Mouse (Mus musculus): Measurements from ENCODE around the gene Atp6ap1. TPM values are rescaled to one million over a fixed set of nuclear protein-coding genes. Genes with fewer than 3 reads are reported as not detected.
A peak's percentile ranks its signal among the peaks of the same experiment; 100 is the strongest.

The Atp6ap1 gene
- polyA plus RNA-seq, 2 experiments: 124 to 224 TPM

DNA sequence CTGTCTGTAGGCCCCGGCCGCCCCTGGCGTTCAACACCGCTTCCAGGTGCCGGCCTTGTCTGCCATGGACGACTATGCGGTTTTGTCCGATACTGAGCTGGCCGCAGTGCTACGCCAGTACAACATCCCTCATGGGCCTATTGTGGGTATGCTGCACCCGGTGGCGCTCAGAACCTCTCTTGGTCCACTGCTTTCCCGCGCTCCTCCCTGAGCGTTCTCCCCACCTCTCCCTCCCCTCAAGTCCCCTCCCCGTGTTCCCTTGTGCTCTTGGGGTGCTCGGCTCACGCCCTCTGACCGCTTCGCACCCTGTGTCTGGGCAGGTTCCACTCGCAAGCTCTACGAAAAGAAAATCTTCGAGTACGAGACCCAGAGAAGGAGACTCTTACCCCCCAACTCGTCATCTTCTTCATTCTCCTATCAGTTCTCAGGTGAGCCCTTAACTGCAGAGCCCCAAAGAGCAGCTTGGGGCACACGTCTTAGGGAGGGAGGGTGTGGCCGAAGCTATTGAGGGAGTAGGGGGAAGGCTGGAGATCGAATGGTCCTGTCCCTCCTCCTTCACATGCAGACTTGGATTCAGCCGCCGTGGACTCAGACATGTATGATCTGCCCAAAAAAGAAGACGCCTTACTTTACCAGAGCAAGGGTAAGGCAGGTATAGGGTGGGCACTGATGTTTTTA is 41.9 kb upstream of the Atp6ap1 start:
- H3K9ac ChIP-seq (ENCODE audit: low read depth, low read length, severe bottlenecking): peak overlapping the region; percentile 76
- 28% methylated on average over 31 of the region's 31 CpGs for WGBS
- H3K27ac ChIP-seq (replicated peaks; ENCODE audit: low read depth, low read length): peak overlapping the region; percentile 88
- H3K9me3 ChIP-seq (ENCODE audit: control insufficient read depth, low read length): no peaks in the 10 kb centered on the region
- DNase-seq (ENCODE audit: low spot score) (no peak), ATAC-seq (ENCODE audit: low FRiP score, low read depth) (no peak; the same call in 1 of the 2 replicates)
- TF ChIP-seq POLR2A (IDR thresholded peaks at IDR 0.05; ENCODE audit: borderline replicate concordance, extremely low read depth, insufficient read depth, insufficient read length): no peak
- H3K4me3 ChIP-seq (replicated peaks; ENCODE audit: low read length): peak overlapping the region; percentile 54
- peak overlapping the region; percentile 54 for H3K4me2 ChIP-seq (replicated peaks; ENCODE audit: low read depth, low read length, severe bottlenecking)
- H3K36me3 ChIP-seq (ENCODE audit: control insufficient read depth, insufficient read depth, low read length): peaks cover 24% of the 10 kb centered on the region
- no peaks in the 10 kb centered on the region for H3K27me3 ChIP-seq (ENCODE audit: control insufficient read depth, insufficient read depth, low read length)
- H3K4me1 ChIP-seq (ENCODE audit: control insufficient read depth, insufficient read depth, low read length): no peaks in the 10 kb centered on the region

DNA sequence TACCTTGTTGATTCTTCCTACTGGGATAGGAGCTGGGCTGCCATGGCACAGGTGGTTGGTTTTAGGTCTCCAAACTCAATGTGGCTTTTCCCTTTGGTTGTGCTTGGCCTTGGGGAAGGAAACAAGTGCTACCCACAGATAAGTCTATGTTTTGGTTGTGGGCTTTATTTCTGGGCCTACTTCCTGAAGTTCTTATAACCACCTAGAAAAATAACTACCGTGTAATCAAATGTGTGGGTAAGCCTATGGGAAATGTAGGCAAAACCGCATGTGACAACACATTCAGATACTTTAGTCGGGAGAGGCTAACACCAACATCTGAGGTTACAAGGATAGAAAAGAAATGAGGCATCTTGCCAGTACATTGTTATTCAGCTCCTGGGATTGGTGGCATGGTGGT is 39.2 kb upstream of the Atp6ap1 start:
- Histone ChIP-seq H3K4me1 (ENCODE audit: control insufficient read depth, insufficient read depth, low read length) (no peaks in the 10 kb centered on the region), H3K4me3 (replicated peaks; ENCODE audit: low read length) (no peak overlapping the region), H3K27ac (replicated peaks; ENCODE audit: low read depth, low read length) (no peak overlapping the region), H3K9ac (ENCODE audit: low read depth, low read length, severe bottlenecking) (no peak overlapping the region), H3K36me3 (ENCODE audit: control insufficient read depth, insufficient read depth, low read length) (peaks cover 24% of the 10 kb centered on the region), H3K4me2 (replicated peaks; ENCODE audit: low read depth, low read length, severe bottlenecking) (no peak overlapping the region), H3K9me3 (ENCODE audit: control insufficient read depth, low read length) (no peaks in the 10 kb centered on the region), H3K27me3 (ENCODE audit: control insufficient read depth, insufficient read depth, low read length) (no peaks in the 10 kb centered on the region)
- no peak for DNase-seq (ENCODE audit: low spot score)
- 93% methylated on average over 3 of the region's 3 CpGs for WGBS
- TF ChIP-seq POLR2A (IDR thresholded peaks at IDR 0.05; ENCODE audit: borderline replicate concordance, extremely low read depth, insufficient read depth, insufficient read length): no peak
- no peak for ATAC-seq (ENCODE audit: low FRiP score, low read depth)

DNA sequence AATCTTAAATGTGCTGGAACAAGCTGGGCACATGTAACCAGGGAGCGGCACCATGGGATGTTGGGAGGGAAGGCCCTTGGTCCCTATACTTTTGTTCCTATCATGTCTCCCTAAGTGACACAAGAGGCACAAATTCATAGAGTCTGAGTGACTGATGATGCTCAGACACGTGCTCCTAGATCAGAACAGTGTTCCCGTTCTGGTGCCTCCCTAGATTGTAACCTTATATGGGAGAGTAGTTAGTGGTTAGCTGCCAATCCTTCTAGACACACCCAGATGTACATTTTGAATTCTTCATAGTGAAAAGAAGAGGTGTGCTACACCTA is 27.2 kb upstream of the Atp6ap1 start:
- WGBS: 22% methylated on average over 3 of the region's 3 CpGs
- Histone ChIP-seq H3K27ac (replicated peaks; ENCODE audit: low read depth, low read length) (peak overlapping the region; percentile 97), H3K4me3 (replicated peaks; ENCODE audit: low read length) (peak overlapping the region; percentile 53), H3K36me3 (ENCODE audit: control insufficient read depth, insufficient read depth, low read length) (peaks cover 14% of the 10 kb centered on the region), H3K4me1 (ENCODE audit: control insufficient read depth, insufficient read depth, low read length) (no peaks in the 10 kb centered on the region), H3K4me2 (replicated peaks; ENCODE audit: low read depth, low read length, severe bottlenecking) (peak overlapping the region; percentile 53), H3K9ac (ENCODE audit: low read depth, low read length, severe bottlenecking) (peak overlapping the region; percentile 61), H3K27me3 (ENCODE audit: control insufficient read depth, insufficient read depth, low read length) (no peaks in the 10 kb centered on the region), H3K9me3 (ENCODE audit: control insufficient read depth, low read length) (no peaks in the 10 kb centered on the region)
- no peak for TF ChIP-seq POLR2A (IDR thresholded peaks at IDR 0.05; ENCODE audit: borderline replicate concordance, extremely low read depth, insufficient read depth, insufficient read length)
- DNase-seq (ENCODE audit: low spot score) (no peak), ATAC-seq (ENCODE audit: low FRiP score, low read depth) (peak; percentile 17; the same call in 1 of the 2 replicates)

DNA sequence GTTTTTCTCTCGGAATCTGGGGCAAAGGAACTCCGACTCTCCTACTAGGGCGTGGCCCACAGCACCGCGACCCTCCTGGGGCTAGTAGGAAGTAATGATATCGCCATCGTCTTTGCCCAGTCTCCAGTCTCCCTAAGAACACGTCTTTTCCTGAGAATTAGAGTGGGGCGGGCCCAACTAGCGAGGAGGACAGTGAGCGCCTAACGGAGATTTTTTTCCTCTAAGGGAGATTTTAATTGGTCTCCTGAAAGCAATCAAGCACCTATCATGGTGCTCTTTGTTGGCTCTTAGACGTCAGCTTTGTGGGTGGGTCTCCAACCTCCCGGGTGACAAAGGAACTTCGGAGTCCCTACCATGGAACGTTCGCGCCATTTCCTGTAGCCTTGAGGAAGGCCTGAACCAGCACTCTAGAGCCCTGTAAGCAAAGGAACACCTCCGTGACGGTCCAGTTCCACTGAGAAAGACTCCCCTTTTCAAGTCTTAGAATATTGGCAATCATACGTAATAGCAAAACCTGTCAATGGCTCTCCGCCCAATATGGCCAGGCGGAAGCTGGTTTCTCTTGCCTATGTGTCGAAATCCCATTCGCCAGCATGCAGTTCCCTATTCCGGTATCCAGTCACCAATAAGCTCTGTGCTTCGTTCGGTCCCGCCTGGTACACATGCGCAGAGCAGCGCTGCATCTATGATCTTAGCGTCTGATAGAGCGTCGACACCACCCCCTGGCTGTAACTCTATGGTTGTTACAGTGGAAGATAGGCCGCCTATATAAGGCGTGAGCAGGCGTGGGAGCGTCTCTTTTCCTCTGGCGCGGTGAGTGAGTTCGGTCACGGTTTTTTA is 26.6 kb upstream of the Atp6ap1 start, which contains the start of gene Rpl10:
Gene Rpl10, plus strand, starts transcription at position 751 of the 840 bp plus-strand sequence.
- H3K9me3 ChIP-seq (ENCODE audit: control insufficient read depth, low read length): no peaks in the 10 kb centered on the region
- peak within 1 kb of the TSS; percentile 97 for H3K27ac ChIP-seq (replicated peaks; ENCODE audit: low read depth, low read length)
- peak within 1 kb of the TSS; percentile 53 for H3K4me2 ChIP-seq (replicated peaks; ENCODE audit: low read depth, low read length, severe bottlenecking)
- WGBS: 18% methylated on average over 42 of the region's 42 CpGs
- peak within 1 kb of the TSS; percentile 53 for H3K4me3 ChIP-seq (replicated peaks; ENCODE audit: low read length)
- peak; percentile 97; the same call in 1 of the 2 replicates for TF ChIP-seq POLR2A (IDR thresholded peaks at IDR 0.05; ENCODE audit: borderline replicate concordance, extremely low read depth, insufficient read depth, insufficient read length)
- DNase-seq (ENCODE audit: low spot score) (peak; percentile 94), ATAC-seq (ENCODE audit: low FRiP score, low read depth) (peak; percentile 93)
- H3K4me1 ChIP-seq (ENCODE audit: control insufficient read depth, insufficient read depth, low read length): no peaks in the 10 kb centered on the region
- H3K9ac ChIP-seq (ENCODE audit: low read depth, low read length, severe bottlenecking): peak within 1 kb of the TSS; percentile 86
- peaks cover 14% of the 10 kb centered on the region for H3K36me3 ChIP-seq (ENCODE audit: control insufficient read depth, insufficient read depth, low read length)
- H3K27me3 ChIP-seq (ENCODE audit: control insufficient read depth, insufficient read depth, low read length): no peaks in the 10 kb centered on the region

DNA sequence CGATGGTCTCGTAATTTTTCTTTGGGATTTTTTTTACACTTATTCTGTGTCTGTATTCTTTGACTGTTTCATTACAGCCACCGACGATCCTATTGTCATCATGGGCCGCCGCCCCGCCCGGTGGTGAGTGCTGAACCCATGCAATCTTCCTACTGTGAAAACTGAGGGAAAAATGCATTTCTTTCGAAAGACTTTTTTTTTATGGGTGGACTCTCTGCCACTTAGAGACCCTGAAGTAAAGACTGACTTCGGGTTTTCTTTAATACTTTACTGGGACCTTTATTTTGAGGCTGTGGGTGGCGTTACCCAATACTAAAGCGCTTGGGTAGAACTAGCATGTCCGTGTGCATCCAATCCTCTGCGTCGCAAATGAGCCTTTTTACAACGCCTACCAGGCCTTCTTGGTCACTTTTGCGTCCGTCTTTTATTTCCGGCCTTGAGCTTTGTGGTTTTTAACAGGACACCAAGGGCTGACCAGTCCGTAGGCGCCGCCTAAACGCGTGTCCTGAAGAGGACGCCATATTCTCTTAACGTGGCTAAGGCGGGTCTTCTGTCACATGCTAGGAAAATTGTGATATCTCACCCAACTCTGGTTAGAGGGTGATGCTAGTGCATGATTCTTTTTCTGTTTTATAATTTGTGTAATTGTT is 25.9 kb upstream of the Atp6ap1 start:
- H3K4me3 ChIP-seq (replicated peaks; ENCODE audit: low read length): peak overlapping the region; percentile 53
- H3K36me3 ChIP-seq (ENCODE audit: control insufficient read depth, insufficient read depth, low read length): peaks cover 14% of the 10 kb centered on the region
- peak overlapping the region; percentile 86 for H3K9ac ChIP-seq (ENCODE audit: low read depth, low read length, severe bottlenecking)
- H3K27me3 ChIP-seq (ENCODE audit: control insufficient read depth, insufficient read depth, low read length): no peaks in the 10 kb centered on the region
- ATAC-seq (ENCODE audit: low FRiP score, low read depth): no peak
- H3K4me1 ChIP-seq (ENCODE audit: control insufficient read depth, insufficient read depth, low read length): no peaks in the 10 kb centered on the region
- peak; percentile 21 for DNase-seq (ENCODE audit: low spot score)
- TF ChIP-seq POLR2A (IDR thresholded peaks at IDR 0.05; ENCODE audit: borderline replicate concordance, extremely low read depth, insufficient read depth, insufficient read length): no peak
- 24% methylated on average over 27 of the region's 27 CpGs for WGBS
- H3K4me2 ChIP-seq (replicated peaks; ENCODE audit: low read depth, low read length, severe bottlenecking): peak overlapping the region; percentile 48
- H3K27ac ChIP-seq (replicated peaks; ENCODE audit: low read depth, low read length): peak overlapping the region; percentile 74
- no peaks in the 10 kb centered on the region for H3K9me3 ChIP-seq (ENCODE audit: control insufficient read depth, low read length)
